Mouse (Mus musculus) lung, postnatal 0 days (tissue): Measurements from ENCODE around the gene Syn3. TPM values are rescaled to one million over a fixed set of nuclear protein-coding genes. Genes with fewer than 3 reads are reported as not detected.

Experiments used
- ATAC-seq: fragments of 200-750 bp; cut with Nextera tagmentation; 2 replicates; pipeline ENCODE4 v1.8.0; 2017; ENCODE audit warnings: moderate library complexity
- DNase-seq: peaks from one replicate; pipeline ENCODE4 v3.0.0-alpha.2; 2016; ENCODE audit warnings: low spot score
- H3K27ac ChIP-seq: fragments of 300-500 bp; sonication (generic); 2 replicates; pipeline ENCODE4 v1.5.1; 2014; ENCODE audit warnings: antibody characterized with exemption, mild to moderate bottlenecking, low read length, mixed read lengths
- H3K27me3 ChIP-seq: fragments of 300-500 bp; sonication (generic); replicated peaks from 2 replicates; pipeline ENCODE4 v1.6.1; 2014; ENCODE audit warnings: low read length, mixed read lengths; ENCODE audit not compliant: insufficient read depth
- H3K36me3 ChIP-seq: fragments of 300-500 bp; sonication (generic); 2 replicates; pipeline ENCODE4 v1.6.1; 2014; ENCODE audit warnings: low read length, mixed read lengths; ENCODE audit not compliant: insufficient read depth
- H3K4me1 ChIP-seq: fragments of 300-500 bp; sonication (generic); 2 replicates; pipeline ENCODE4 v1.6.1; 2014; ENCODE audit warnings: antibody characterized with exemption, low read depth, low read length, mixed read lengths; ENCODE audit not compliant: insufficient read depth
- H3K4me2 ChIP-seq: fragments of 300-500 bp; sonication (generic); replicated peaks from 2 replicates; pipeline ENCODE4 v1.6.1; 2014; ENCODE audit warnings: low read depth, mild to moderate bottlenecking, low read length, moderate library complexity, mixed read lengths
- H3K4me3 ChIP-seq: fragments of 300-500 bp; sonication (generic); 2 replicates; pipeline ENCODE4 v1.5.1; 2014; ENCODE audit warnings: low read depth, low read length
- H3K9ac ChIP-seq: fragments of 300-500 bp; sonication (generic); replicated peaks from 2 replicates; pipeline ENCODE4 v1.6.1; 2014; ENCODE audit warnings: low read depth, mild to moderate bottlenecking
- H3K9me3 ChIP-seq: fragments of 300-500 bp; sonication (generic); 2 replicates; pipeline ENCODE4 v1.6.1; 2016; ENCODE audit warnings: low read length, mixed read lengths
- CTCF ChIP-seq: IDR thresholded peaks from 2 replicates; pipeline ENCODE4 v1.5.1; 2016; ENCODE audit warnings: antibody characterized with exemption, mild to moderate bottlenecking
- EP300 ChIP-seq: IDR thresholded peaks from 2 replicates; pipeline ENCODE4 v1.6.1; 2016; ENCODE audit warnings: antibody characterized with exemption, mild to moderate bottlenecking, control low read depth
- WGBS: fragments of 180-500 bp; shearing (Covaris S2); extraction: QIAGEN DNeasy Blood & Tissue Kit; methylation state at CpG from one replicate; pipeline ENCODE4 v1.1.7; 2014; 5-methylcytosine and 5-hydroxymethylcytosine counted together
- polyA plus RNA-seq: library from polyadenylated mRNA; unstranded; fragments of >200 nt; fragmentation: Nextera tagmentation; extraction: Ambion mirVana; gene quantifications from 2 replicates; pipeline ENCODE4 v1.2.1, GENCODE M21; 2015

Gene Syn3
- polyA plus RNA-seq, 1 experiment from 2014 or later: 0.72 TPM

DNA sequence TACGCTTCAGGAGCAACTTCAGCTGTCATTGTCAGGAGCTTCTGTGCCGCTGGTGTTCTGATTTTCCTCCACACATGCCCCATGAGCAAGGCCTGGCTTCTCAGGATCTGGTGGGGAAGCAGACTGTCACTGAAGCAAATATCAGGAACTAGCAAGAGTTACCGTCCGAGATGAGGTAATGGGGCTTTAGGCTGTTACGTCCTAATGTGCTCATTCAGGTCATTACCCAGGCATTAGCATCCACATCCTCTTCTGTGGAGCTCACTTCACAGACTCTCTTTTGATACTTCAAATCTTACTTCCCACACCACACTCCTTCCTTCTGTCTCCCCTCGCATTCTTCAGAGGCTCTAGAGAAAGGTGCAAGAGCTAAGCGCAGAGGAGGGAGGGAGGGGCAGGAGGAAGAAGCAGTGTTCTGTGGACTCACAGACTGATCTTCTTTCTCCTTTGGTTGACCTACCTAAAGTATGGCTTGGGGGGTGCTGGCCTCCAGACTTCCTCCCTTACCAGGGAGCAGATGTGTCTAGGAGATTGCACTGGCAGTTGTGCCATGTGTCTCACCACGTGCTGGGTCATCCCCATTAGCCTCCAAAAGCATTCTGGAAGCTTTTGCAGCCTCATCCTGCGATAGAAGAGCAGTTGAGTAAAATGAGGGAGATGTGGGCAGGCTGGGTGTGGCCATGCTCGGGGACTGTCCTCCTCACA is 445.7 kb downstream of the Syn3 start:
- no peak for DNase-seq
- Histone ChIP-seq H3K27ac (no peak overlapping the region), H3K27me3 (no peaks in the 10 kb centered on the region), H3K4me1 (no peaks in the 10 kb centered on the region), H3K36me3 (peaks cover 1% of the 10 kb centered on the region; the same call in 1 of the 2 replicates), H3K4me2 (no peak overlapping the region), H3K9ac (no peak overlapping the region), H3K9me3 (no peaks in the 10 kb centered on the region), H3K4me3 (no peak overlapping the region)
- ATAC-seq: no peak; the same call in 1 of the 2 replicates
- 63% methylated on average over 10 of the region's 10 CpGs for WGBS
- TF ChIP-seq CTCF: no peak
- no peak for TF ChIP-seq EP300

DNA sequence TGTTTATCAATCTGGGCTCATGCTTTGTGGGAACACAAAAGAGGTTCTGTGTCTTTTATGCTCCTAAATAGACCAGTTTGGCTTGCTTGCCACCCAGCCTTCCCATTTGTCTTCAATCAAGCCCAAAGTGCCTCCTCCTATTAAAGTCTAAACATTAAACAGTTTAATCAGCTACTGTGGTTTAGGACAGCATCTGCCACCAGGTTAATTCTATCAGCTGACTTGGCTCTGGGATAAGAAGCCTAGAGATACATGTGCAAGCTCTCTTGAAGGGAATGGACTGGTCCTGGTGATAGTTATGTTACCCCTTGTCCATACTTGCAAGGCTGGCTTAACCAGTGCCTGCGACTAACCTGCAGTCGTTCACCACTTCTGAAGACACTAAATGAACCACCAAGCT is 448.2 kb downstream of the Syn3 start:
- no peak for ATAC-seq
- no peak overlapping the region for H3K4me2 ChIP-seq
- no peak overlapping the region for H3K4me3 ChIP-seq
- 96% methylated on average over 2 of the region's 2 CpGs for WGBS
- H3K36me3 ChIP-seq: peaks cover 9% of the 10 kb centered on the region; the same call in 1 of the 2 replicates
- no peak overlapping the region for H3K27ac ChIP-seq
- no peaks in the 10 kb centered on the region for H3K4me1 ChIP-seq
- no peak for DNase-seq
- no peaks in the 10 kb centered on the region for H3K9me3 ChIP-seq
- no peak overlapping the region for H3K9ac ChIP-seq
- H3K27me3 ChIP-seq: no peaks in the 10 kb centered on the region
- TF ChIP-seq CTCF: no peak
- no peak for TF ChIP-seq EP300

GRCm38 (mm10) chr10:86047786-86048185 is 450.9 kb downstream of the Syn3 start:
- WGBS: 92% methylated on average over 9 of the region's 9 CpGs
- H3K4me1 ChIP-seq: no peaks in the 10 kb centered on the region
- ATAC-seq (no peak), DNase-seq (no peak)
- H3K36me3 ChIP-seq: peaks cover 19% of the 10 kb centered on the region
- no peaks in the 10 kb centered on the region for H3K9me3 ChIP-seq
- TF ChIP-seq CTCF: no peak
- no peak for TF ChIP-seq EP300
- H3K4me3 ChIP-seq: no peak overlapping the region
- no peaks in the 10 kb centered on the region for H3K27me3 ChIP-seq
- no peak overlapping the region for H3K27ac ChIP-seq
- H3K4me2 ChIP-seq: no peak overlapping the region
- H3K9ac ChIP-seq: no peak overlapping the region

DNA sequence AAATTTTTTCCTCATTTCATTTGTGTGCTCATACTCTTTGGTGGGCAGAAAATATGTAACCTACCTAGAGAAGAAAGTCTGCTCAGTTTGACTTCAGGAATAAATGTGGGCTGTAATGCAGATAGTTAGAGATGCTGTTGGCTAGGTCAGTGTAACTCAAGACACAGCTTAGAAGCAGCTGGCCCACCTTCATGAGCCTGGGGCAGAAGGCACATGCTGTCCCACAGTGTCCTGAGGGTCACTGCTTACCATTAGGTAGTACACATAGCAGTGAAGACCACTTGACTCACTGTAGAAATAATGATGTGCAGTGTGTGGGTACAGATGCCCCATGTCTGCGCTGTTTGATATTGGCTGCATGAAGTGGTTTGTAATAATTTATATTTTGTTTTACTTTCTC is 452.3 kb downstream of the Syn3 start:
- no peak overlapping the region for H3K4me3 ChIP-seq
- DNase-seq (no peak), ATAC-seq (no peak)
- H3K9ac ChIP-seq: no peak overlapping the region
- no peaks in the 10 kb centered on the region for H3K4me1 ChIP-seq
- no peak overlapping the region for H3K4me2 ChIP-seq
- no peaks in the 10 kb centered on the region for H3K9me3 ChIP-seq
- no peak for TF ChIP-seq CTCF
- no peak for TF ChIP-seq EP300
- peaks cover 20% of the 10 kb centered on the region for H3K36me3 ChIP-seq
- H3K27ac ChIP-seq: no peak overlapping the region
- 89% methylated on average over 1 of the region's 1 CpGs for WGBS
- no peaks in the 10 kb centered on the region for H3K27me3 ChIP-seq

GRCm38 (mm10) chr10:86044066-86044465 is 454.6 kb downstream of the Syn3 start:
- H3K4me3 ChIP-seq: no peak overlapping the region
- H3K4me1 ChIP-seq: no peaks in the 10 kb centered on the region
- TF ChIP-seq CTCF (no peak), EP300 (no peak)
- DNase-seq: no peak
- WGBS: 90% methylated on average over 8 of the region's 8 CpGs
- no peak for ATAC-seq
- H3K9me3 ChIP-seq: no peaks in the 10 kb centered on the region
- H3K4me2 ChIP-seq: no peak overlapping the region
- H3K27ac ChIP-seq: no peak overlapping the region
- H3K36me3 ChIP-seq: peaks cover 20% of the 10 kb centered on the region
- H3K27me3 ChIP-seq: no peaks in the 10 kb centered on the region
- no peak overlapping the region for H3K9ac ChIP-seq

- Histone ChIP-seq H3K36me3 (peaks cover 20% of the 10 kb centered on the region), H3K4me1 (no peaks in the 10 kb centered on the region), H3K27ac (no peak overlapping the region), H3K9ac (no peak overlapping the region), H3K27me3 (no peaks in the 10 kb centered on the region), H3K4me2 (no peak overlapping the region), H3K9me3 (no peaks in the 10 kb centered on the region), H3K4me3 (no peak overlapping the region)
- ATAC-seq (no peak), DNase-seq (no peak)
- no peak for TF ChIP-seq EP300
- no peak for TF ChIP-seq CTCF
- WGBS: 81% methylated on average over 4 of the region's 4 CpGs
These were observed 455.0 kb downstream of the Syn3 start for GRCm38 (mm10) chr10:86043651-86044050.
